Mouse (Mus musculus) urinary bladder, postnatal 4 days (tissue): ENCODE results near the gene Barx1.

Experiments
- DNase-seq, 2 experiments: peaks; one replicate each; pipeline ENCODE4 v3.0.0; 2021 to 2022; ENCODE audit warnings: low spot score in 2 of 2

Gene Barx1

GRCm38 (mm10) chr13:48660221-48660734 lies 2.5 kb upstream of the Barx1 start:
- DNase-seq, result no peak

GRCm38 (mm10) chr13:48660741-48661140 lies 2.1 kb upstream of the Barx1 start:
- no peak for DNase-seq

- no peak for DNase-seq
Observed at GRCm38 (mm10) chr13:48661561-48661960, 1.2 kb upstream of the Barx1 start.

GRCm38 (mm10) chr13:48663211-48663987 lies 601 bp downstream of the Barx1 start:
- DNase-seq, result no peak

- no peak for DNase-seq
Observed at GRCm38 (mm10) chr13:48663988-48664339, 1.2 kb downstream of the Barx1 start.

- DNase-seq, result no peak
Observed at GRCm38 (mm10) chr13:48664916-48665655, 2.3 kb downstream of the Barx1 start.

GRCm38 (mm10) chr13:48665656-48666597 lies 3.1 kb downstream of the Barx1 start:
- no peak for DNase-seq

GRCm38 (mm10) chr13:48667461-48667860 lies 4.7 kb downstream of the Barx1 start:
- no peak for DNase-seq

- no peak for DNase-seq
Observed at GRCm38 (mm10) chr13:48668091-48668975, 5.5 kb downstream of the Barx1 start.

- no peak for DNase-seq
Observed at GRCm38 (mm10) chr13:48668976-48669534, 6.3 kb downstream of the Barx1 start.

GRCm38 (mm10) chr13:48672312-48672840 lies 9.6 kb downstream of the Barx1 start:
- no peak for DNase-seq

GRCm38 (mm10) chr13:48674609-48675008 lies 11.8 kb downstream of the Barx1 start:
- DNase-seq, result no peak

- no peak for DNase-seq
Observed at GRCm38 (mm10) chr13:48679351-48679750, 16.6 kb downstream of the Barx1 start.

- DNase-seq, result no peak
Observed at GRCm38 (mm10) chr13:48686666-48687065, 23.9 kb downstream of the Barx1 start.

GRCm38 (mm10) chr13:48691991-48692390 lies 29.2 kb downstream of the Barx1 start:
- DNase-seq, result no peak

- peak in 1 of 2 experiments; percentile 34 for DNase-seq
Observed at GRCm38 (mm10) chr13:48694090-48695064, 31.6 kb downstream of the Barx1 start.

GRCm38 (mm10) chr13:48706385-48706951 lies 43.7 kb downstream of the Barx1 start:
- DNase-seq, result no peak

- no peak for DNase-seq
Observed at GRCm38 (mm10) chr13:48712675-48713074, 49.9 kb downstream of the Barx1 start.

- DNase-seq, result no peak
Observed at GRCm38 (mm10) chr13:48716075-48716474, 53.3 kb downstream of the Barx1 start.
